Mouse (Mus musculus) midbrain, embryonic 14.5 days (tissue): Measurements from ENCODE around the gene Gm29094. TPM values are rescaled to one million over a fixed set of nuclear protein-coding genes. Genes with fewer than 3 reads are reported as not detected.
"Not testable (repeated sequence)": the region's sequence is repeated elsewhere in the genome, so short reads cannot be mapped to it uniquely, and the experiment has no call there.

ENCODE experiments used
- ATAC-seq: fragments of 200-750 bp; cut with Nextera tagmentation; 2 replicates; pipeline ENCODE4 v1.8.0; 2017; ENCODE audit warnings: moderate number of reproducible peaks, moderate library complexity; ENCODE audit not compliant: low FRiP score, low TSS enrichment
- DNase-seq: peaks from one replicate; pipeline ENCODE4 v3.0.0-alpha.2; 2015
- H3K27ac ChIP-seq: fragments of 300-500 bp; sonication (generic); replicated peaks from 2 replicates; pipeline ENCODE4 v1.5.1; 2014; ENCODE audit warnings: mild to moderate bottlenecking, low read depth, low read length, moderate library complexity
- H3K27me3 ChIP-seq: fragments of 300-500 bp; sonication (generic); 2 replicates; pipeline ENCODE4 v1.6.1; 2014; ENCODE audit warnings: low read length, control low read depth, mixed read lengths; ENCODE audit not compliant: control insufficient read depth, insufficient read depth
- H3K36me3 ChIP-seq: fragments of 300-500 bp; sonication (generic); 2 replicates; pipeline ENCODE4 v1.6.1; 2014; ENCODE audit warnings: low read length, control low read depth; ENCODE audit not compliant: control insufficient read depth, insufficient read depth
- H3K4me1 ChIP-seq: fragments of 300-500 bp; sonication (generic); 2 replicates; pipeline ENCODE4 v1.6.1; 2014; ENCODE audit warnings: mild to moderate bottlenecking, antibody characterized with exemption, low read length, control low read depth; ENCODE audit not compliant: control insufficient read depth, insufficient read depth
- H3K4me2 ChIP-seq: fragments of 300-500 bp; sonication (generic); 2 replicates; pipeline ENCODE4 v1.6.1; 2014; ENCODE audit warnings: mild to moderate bottlenecking, low read length, moderate library complexity
- H3K4me3 ChIP-seq: fragments of 300-500 bp; sonication (generic); replicated peaks from 2 replicates; pipeline ENCODE4 v1.5.1; 2014; ENCODE audit warnings: low read depth, low read length
- H3K9ac ChIP-seq: fragments of 300-500 bp; sonication (generic); replicated peaks from 2 replicates; pipeline ENCODE4 v1.6.1; 2014; ENCODE audit warnings: mild to moderate bottlenecking, low read length, moderate library complexity
- H3K9me3 ChIP-seq: fragments of 300-500 bp; sonication (generic); 2 replicates; pipeline ENCODE4 v1.6.1; 2016; ENCODE audit warnings: low read length, control low read depth, mixed read lengths; ENCODE audit not compliant: control insufficient read depth
- WGBS: fragments of 180-500 bp; shearing (Covaris S2); extraction: QIAGEN DNeasy Blood & Tissue Kit; methylation state at CpG from one replicate; pipeline ENCODE4 v1.1.7; 2014; 5-methylcytosine and 5-hydroxymethylcytosine counted together
- polyA plus RNA-seq: library from polyadenylated mRNA; unstranded; fragments of >200 nt; fragmentation: Nextera tagmentation; extraction: Ambion mirVana; gene quantifications from 2 replicates; pipeline ENCODE4 v1.2.1, GENCODE M21; 2014

Gene Gm29094
- 0.43 and 0.76 TPM in 2 replicates for polyA plus RNA-seq

DNA sequence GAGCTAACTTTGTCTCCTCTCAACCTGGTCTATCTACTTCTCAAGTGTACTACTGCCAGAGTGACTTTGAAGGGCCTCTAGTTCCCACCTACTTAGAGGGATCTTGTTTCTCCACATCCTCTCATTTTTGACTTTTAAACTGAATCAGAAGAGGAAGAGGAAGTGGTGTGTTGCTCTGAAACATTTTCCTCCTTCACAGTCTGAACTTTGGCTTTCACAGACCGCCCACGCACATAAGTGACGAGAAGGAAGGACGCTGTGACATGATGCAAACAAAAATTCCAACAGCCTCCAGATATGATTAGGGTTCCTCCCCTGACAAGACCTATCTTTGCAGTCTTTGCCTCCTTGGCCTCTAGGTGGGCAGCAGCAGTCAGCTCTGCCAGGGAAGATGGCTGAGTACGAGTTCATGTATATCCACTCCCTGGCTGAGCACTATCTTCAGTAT lies at the start of gene Gm29094, which contains the start of gene Bcl2a1b:
Gene Gm29094, plus strand, starts transcription at position 411 of the 448 bp plus-strand sequence.
Gene Bcl2a1b, plus strand, starts transcription at position 241 of the 448 bp plus-strand sequence.
- not testable (repeated sequence) for ATAC-seq, H3K9ac ChIP-seq, H3K27ac ChIP-seq, H3K4me1 ChIP-seq, H3K36me3 ChIP-seq, H3K4me2 ChIP-seq, H3K4me3 ChIP-seq, H3K27me3 ChIP-seq, H3K9me3 ChIP-seq, DNase-seq
- 94% methylated on average over 5 of the region's 5 CpGs for WGBS

DNA sequence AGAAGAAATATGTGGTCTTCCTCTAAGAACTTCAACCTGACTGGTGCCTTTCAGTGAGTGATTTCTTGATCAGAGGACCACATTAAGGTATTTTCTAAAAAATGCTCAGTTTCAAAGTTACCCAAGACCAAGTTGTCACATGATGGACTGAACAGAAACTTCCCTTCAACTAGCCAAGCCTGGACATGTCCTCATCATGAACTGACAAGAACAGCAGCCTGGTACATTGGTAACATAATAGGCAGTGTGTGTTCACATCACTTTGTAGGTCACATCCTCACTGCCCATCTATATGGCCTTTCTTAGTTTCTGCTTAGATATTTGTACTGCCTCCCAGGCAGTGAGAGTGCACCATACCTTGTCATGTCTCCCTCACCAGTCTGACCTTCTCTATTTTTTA lies 26.6 kb upstream of the Gm29094 start:
- H3K9me3 ChIP-seq, ATAC-seq, H3K27me3 ChIP-seq, DNase-seq, H3K27ac ChIP-seq, H3K36me3 ChIP-seq, H3K4me3 ChIP-seq, H3K9ac ChIP-seq, H3K4me1 ChIP-seq, H3K4me2 ChIP-seq: not testable (repeated sequence)

DNA sequence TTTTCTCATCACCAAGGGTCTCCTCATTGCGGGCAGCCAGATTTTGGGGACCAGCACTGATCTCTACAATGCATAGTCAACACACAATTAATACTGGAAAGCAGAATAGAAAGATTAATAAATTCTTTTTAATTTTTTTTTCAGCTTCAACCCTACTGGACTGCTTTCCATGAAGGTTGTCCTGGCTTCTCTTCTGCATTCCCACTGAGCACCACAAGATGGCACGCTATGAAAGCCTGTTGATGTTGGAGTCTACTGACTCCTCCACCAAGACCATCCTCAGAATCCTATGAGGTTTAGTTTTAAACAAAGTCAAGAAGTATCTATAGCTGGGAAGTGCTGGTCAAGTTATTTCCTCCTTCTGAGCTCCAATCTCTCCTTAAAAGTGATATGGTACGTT lies 20.3 kb upstream of the Gm29094 start:
- not testable (repeated sequence) for H3K4me2 ChIP-seq, H3K27me3 ChIP-seq, ATAC-seq, H3K9me3 ChIP-seq, H3K4me3 ChIP-seq, H3K36me3 ChIP-seq, H3K4me1 ChIP-seq, H3K9ac ChIP-seq, H3K27ac ChIP-seq
- DNase-seq, result peak; percentile 20
- WGBS, result 31% methylated on average over 2 of the region's 3 CpGs

DNA sequence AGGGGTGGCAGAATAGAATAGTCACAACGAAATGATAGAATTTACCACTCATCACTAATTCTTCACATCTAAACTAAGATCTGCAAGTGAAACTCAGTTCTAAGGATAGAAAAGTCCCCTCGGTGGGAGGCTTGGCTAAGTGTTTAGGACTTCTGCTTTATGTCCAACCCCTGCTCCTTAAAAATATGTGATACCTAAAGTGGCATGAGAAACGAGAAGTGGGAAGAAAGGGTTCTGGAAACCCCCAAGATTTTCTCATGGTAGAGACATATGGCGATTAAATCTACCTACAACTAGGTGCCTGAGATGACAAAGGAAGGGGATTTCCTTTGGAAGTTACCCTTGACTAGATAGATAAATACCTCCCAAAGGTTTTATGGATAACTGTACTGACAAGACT lies 19.7 kb upstream of the Gm29094 start:
- H3K4me3 ChIP-seq, H3K9ac ChIP-seq, H3K27me3 ChIP-seq, H3K9me3 ChIP-seq, DNase-seq, ATAC-seq, H3K27ac ChIP-seq, H3K4me1 ChIP-seq, H3K4me2 ChIP-seq, H3K36me3 ChIP-seq: not testable (repeated sequence)
- 90% methylated on average over 3 of the region's 4 CpGs for WGBS

DNA sequence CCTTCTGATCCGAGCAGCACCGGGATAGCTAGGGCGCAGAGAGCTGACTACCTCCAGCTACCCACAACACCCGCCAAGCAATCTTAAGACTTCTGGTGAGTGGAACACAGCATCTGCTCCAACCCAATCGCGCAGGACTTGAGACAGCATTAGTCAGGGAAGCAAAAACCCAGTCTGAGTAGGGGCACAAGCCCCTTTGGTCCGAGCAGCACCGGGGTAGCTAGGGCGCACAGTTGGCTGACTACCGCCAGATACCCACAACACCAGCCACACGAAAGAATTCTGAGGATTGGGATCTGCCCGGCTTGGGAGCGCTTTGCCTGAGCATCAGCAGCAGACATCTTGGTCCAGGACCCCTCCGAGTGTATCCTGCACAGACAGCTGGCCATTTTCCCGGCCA lies 12.2 kb upstream of the Gm29094 start:
- not testable (repeated sequence) for H3K9ac ChIP-seq, H3K27me3 ChIP-seq, H3K36me3 ChIP-seq, H3K9me3 ChIP-seq, H3K4me2 ChIP-seq, H3K4me1 ChIP-seq, H3K4me3 ChIP-seq, DNase-seq, H3K27ac ChIP-seq, ATAC-seq
- WGBS, result 82% methylated on average over 15 of the region's 15 CpGs

DNA sequence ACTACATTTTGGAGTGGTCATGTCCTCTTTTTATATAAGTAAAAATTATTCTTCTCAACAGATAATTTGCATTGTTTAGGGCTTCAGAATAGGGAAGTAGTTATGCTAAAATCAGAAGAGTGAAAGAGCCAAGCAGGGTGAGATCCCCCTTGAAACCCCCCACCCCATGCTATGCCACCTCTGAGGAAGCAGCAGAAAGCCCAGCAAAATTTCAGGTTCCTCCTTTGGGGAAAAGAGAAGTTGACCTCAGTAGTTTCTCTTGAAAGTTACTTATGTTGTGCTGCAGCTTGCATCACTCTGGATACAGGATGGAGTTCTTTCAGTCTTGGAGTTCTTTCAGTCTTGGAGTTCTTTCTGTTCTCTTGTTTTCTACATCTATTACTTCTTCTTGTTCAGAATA lies 3.7 kb upstream of the Gm29094 start:
- ATAC-seq, H3K4me1 ChIP-seq, H3K36me3 ChIP-seq, H3K4me3 ChIP-seq, DNase-seq, H3K27me3 ChIP-seq, H3K9ac ChIP-seq, H3K4me2 ChIP-seq, H3K9me3 ChIP-seq, H3K27ac ChIP-seq: not testable (repeated sequence)

DNA sequence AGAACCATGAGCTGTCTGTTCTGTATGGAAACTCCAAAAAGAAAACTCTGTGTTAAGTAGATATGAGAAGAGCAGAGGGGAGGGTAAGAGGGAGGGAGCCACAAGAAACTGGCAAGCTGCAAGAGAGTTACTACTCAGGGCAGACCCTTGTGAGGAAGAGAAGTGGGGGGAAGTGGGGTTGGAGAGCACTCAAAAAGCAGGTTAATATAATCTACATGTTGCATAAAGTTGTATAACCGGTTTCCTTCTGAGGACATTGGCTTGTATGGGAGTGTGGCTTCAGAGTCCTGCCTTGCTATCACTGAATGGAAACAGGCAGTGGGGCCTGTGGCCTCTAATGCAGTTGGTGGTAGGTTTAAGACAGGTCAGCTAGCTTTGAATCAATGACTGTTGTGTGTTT lies 1.7 kb upstream of the Gm29094 start:
- not testable (repeated sequence) for H3K4me1 ChIP-seq

DNA sequence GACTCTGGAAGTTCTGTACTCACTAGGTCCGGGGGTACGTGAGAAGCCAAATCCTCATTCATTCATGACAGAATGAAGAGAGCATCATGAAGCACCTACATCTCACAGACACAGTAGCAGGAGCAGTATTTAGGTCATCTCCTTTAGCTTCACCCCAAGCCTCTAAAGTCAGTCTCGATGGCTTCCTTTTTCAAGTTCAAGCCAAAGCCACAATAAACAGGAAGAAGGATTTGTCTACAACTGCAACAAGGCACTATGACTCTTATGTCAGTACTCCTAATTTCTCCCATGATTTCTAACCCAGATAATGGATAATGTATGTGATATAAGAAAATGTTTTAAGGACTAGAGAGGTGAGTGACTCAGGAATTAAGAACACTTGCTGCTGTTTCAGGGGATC lies 830 bp upstream of the Gm29094 start:
- WGBS, result 87% methylated on average over 3 of the region's 3 CpGs
- not testable (repeated sequence) for H3K27ac ChIP-seq, H3K27me3 ChIP-seq, ATAC-seq, H3K9me3 ChIP-seq, H3K4me3 ChIP-seq, DNase-seq, H3K9ac ChIP-seq, H3K4me2 ChIP-seq, H3K36me3 ChIP-seq, H3K4me1 ChIP-seq

More for the DNA sequence above, 1.7 kb upstream of the Gm29094 start:
- H3K4me3 ChIP-seq, H3K27ac ChIP-seq, H3K4me2 ChIP-seq, H3K36me3 ChIP-seq, H3K27me3 ChIP-seq, ATAC-seq, H3K9me3 ChIP-seq, H3K9ac ChIP-seq, DNase-seq: not testable (repeated sequence)
- WGBS, result 89% methylated on average over 1 of the region's 1 CpGs

DNA sequence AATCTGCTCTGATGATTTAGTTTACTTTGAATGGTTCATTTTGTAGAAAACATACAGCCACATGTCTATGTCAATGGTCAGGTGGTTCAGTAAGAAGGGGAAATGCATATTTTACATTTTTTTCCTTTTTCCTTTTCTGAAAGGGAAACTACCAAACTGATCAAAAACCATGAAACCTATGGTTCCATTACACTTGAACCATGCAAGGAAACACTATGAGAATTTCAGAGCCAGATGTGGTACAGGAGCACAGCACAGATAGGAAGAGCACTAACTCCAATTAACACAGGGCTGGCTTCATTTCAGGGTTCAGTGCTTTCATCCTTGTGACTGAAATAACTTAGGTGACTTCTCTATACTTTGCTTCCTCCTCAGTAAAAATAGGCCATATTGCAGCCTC lies 3.1 kb downstream of the Gm29094 start:
- not testable (repeated sequence) for ATAC-seq, H3K36me3 ChIP-seq

More for the DNA sequence above, 3.1 kb downstream of the Gm29094 start:
- not testable (repeated sequence) for H3K4me1 ChIP-seq, H3K27me3 ChIP-seq, H3K4me2 ChIP-seq, H3K4me3 ChIP-seq, DNase-seq, H3K9me3 ChIP-seq, H3K9ac ChIP-seq, H3K27ac ChIP-seq
